Mouse (Mus musculus): ENCODE results near the gene Mcm9.
"Not testable (repeated sequence)": the region's sequence is repeated elsewhere in the genome, so short reads cannot be mapped to it uniquely, and the experiment has no call there.

Gene Mcm9

DNA sequence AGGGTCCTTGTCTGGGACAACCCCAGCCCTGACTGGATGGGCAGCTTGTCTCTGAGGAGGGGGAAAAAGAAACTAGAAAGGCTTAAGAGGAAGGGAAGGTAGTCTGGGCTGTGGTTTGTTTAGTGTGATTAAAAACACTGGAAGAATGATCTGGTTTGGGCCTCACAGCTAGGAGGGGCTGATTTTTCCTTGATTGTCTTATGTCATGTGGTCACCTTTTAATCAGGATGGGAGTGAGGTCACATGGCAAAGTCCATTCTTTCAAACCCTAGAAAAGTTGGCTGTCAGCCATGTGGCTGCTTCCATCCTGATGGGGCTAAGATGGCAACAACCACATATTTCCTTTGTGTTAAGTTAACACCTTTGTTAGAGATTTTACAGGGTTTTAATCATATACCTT is 61.7 kb downstream of the Mcm9 start:
- DNase-seq = peak; percentile 12

DNA sequence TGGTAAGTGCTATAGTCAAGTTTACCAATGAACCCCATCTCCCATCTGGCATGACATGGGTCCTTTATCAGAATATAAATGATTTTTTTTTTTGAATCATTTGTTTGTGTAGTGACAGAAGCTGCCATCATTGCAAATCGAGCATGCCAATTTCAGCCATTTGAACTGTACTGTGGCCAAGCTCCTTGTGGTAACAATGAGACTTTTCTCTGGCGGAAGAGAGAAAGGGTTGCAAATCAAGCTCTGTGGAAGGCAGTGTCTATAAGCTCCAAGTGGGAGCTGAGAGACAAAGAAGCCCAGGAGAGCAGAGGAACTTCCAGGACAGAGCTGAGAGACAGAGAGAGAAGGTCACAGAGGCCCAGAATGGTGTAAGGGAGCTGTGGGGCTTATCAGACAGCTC is 64.7 kb downstream of the Mcm9 start:
- no peak for DNase-seq

DNA sequence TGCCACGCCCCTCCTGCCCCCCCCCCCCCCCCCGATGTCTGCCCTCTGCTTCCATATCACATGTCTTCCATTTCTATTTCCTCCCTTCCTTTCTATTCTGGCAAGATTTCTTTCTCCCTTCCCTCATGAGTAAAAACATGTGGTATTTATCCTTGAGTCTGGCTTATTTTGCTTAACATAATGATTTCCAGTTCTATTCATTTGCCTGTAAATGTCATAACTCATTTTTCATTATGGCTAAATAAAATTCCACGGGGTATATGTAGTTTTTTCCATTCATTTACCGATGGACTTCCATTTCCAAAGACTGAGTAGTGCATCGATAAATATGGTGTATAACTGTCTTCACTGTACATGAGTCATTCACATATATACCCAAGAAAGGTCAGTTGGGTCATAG is 68.2 kb downstream of the Mcm9 start:
- no peak for DNase-seq

DNA sequence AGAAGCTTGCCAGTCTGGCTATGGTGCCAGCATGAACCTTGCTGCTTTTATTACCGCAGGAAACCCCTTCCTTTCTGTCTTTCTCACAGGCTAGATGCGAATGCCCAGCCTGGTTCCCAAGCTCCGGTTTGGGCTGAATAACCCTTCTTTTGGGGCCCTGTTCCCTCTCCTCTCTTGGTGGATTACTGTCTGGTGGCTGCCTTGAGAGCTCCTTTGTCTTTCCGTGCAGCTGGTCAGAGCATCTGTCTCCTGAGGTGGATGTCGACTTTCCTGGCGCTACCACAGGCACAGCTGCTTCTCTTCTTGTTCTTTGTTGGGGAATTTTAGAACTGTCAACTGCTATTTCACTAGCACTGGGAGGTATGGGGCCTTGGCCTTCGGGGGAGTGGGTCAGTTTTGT is 92.6 kb downstream of the Mcm9 start:
- DNase-seq = no peak

DNA sequence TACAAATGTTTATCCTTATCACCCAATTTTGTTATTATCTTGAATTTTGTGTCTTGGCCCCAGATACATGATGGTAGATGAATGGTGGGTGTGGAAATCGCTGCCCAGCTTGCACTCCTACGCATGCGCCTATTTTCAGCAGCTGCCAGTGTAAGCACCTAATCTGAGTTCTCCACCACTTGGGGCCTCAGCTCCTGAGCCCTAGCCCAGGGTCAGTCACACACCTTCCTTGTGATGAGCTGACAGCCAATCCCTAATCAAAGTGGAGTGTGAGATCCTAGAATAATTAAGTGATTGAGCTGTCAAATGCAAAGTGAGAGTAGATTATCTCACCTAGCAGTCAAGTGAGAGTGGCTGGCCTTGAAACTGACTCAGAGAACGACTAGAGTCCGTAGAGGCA is 97.9 kb downstream of the Mcm9 start:
- no peak for DNase-seq

DNA sequence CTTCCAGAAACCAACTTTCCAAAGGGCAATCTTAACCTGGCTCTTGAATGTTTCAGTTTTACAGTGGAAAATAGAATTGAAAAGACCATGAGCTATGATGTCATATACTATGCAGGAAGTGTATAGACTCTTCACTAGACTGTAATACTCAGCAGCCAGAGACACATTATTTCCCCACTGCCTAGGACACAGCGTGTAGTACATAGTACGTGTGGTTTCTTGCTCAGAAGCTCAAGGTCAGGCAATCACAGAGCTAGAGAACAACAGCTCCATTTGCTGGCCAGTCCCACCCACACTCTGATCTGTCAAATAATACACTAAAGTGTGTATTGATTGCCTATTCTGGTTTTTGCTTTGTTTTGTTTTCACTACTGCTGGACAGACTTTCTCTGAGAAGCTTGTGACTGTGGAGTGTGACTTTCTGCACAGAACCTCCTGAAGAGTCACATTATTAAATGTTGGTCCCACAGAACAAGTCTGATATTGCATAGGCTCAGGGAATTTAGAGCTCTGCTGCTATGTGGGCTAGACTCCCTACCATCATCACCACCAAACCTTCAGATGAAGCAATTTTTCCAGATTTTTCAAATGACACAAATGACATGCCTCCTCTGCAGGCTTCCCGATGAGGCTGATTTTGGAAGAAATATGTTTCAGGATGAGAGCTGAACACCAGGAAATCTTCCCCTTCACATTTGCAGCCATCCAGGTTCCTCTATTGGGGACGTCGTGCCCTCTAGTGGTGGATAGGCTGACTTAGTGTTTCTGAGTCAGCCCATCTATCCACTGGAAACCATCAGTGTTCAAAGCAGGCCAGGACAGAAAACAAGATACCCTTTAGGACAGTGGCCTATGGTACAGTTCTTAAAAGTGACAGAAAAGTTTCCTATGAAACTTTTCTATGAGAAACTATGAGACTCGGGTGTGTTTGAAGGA is 102.1 kb downstream of the Mcm9 start:
- peak; percentile 80 for DNase-seq

DNA sequence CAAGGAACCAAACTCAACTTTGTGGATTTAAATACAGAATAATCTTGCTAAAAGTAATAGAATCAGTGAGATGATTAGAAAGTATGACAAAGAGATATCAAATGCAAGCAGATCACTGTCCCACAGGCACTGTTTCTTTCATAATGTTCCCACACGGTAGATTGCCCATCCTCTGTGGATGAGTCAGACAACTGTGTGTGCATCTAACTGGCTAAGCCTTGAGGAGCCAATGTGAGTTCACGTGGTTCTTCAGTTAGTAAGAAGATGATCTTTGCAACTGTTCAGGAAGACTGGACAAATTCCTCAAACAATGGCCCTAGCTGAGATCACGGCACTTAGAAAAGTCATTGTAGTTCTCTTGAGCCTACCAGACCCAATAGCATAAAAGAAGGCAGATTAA is 102.9 kb downstream of the Mcm9 start:
- DNase-seq = no peak

DNA sequence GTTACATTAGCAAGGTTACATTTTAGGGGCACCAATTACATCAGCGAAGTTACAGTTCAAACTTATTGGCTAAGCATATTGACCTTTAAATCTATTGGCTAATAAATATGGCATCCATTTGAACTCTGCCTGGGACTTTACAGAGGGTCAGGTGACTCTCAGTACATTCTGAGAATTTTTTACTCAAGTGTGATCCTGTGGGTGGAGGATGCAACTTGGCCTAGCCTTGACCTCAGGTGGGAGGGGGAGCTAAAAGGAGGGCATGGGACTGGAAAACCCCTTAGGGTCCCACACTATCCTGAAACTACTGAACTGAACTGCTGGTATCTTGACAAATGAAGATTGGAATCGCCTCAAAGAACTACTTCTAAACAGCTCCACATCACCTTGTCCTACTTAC is 103.9 kb downstream of the Mcm9 start:
- no peak for DNase-seq

DNA sequence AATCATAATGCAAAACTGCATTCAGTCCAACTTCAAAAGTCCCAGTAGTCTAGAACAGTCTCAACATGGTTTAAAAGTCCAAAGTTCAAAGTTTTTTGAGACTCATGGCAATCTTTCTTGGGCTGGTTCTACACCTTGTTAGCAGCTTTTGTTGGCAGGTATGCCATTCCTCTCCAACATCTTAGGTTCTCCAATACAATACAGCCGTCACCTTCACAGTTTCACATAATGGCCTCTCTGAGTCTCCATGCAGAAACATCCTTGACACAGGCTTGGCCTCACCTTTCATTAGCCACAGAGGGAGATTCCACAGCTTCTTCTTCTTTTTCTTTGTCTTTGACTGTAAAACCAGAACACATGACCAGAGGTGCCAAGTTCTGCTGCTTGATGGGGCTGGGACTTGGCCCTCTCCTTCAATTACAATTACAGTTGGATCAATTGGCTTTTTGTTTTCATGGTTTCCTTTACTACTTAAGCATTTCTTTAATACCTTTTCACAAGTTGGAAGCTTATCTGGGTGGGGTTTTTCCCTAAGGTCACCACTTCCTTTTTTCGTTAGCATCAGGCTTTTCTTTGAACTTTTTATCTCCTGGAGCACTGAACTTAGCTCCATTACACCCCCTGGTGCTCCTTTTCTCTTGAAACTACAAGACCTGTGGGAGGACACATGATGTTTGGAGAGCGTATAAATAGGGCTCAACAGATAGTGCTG is 104.8 kb downstream of the Mcm9 start:
- no peak for DNase-seq

DNA sequence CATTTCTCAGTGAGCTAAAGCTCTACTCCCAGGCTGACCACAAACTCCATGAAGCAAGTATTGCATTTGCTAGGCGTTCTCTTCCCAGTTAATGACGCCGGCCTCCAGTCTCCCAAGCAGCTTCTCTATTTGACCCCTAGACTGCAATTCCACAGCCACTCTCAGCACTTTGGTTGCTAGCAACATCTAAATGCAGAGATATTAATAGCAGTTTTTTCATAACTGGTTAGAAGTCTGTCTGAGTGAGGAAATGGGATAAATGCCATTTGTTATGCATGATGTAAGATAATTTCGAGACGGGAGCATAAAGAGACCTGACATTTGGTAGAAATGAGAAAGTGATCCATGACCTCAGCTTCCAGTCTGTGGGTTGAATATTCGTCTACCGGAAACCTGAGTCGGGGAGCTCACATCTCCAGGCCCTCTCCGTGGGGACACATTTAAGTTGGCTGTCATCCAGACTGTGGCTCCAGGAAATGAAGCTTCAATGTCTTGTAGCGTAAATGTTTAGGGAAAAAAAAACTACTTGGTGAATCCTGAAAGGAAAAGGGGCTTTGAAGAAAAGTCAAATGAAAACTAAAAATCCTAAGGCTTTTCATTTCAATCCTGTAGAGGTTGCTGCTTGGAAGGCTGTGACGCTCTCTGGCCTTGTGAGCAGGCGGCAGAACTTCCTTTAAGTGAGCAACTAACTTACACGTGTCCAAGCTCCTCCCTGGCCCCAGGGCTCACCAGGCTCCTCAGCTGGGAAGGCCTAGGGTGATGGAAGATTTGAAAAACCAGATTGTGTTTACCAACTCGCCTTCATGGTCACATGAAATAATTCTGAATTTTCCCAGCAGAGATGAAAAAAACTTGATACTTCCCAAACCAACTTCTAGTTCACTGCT is 110.9 kb downstream of the Mcm9 start:
- peak; percentile 63 for DNase-seq

DNA sequence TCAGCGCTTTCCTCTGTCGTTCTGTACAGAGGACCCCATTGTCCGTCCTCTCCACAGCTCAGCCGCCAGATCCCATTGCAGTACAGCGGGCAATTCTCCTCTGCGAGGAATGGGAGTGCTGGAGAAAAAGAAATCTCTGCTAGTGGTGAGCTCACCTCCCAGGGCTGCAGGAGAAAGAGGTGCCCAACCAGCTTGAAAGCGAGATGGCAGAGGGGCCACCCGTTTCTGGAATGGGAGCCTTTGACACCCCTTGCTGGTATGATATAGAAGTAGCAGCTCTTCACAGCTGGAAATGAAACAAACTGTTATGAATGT is 111.7 kb downstream of the Mcm9 start:
- DNase-seq = no peak

DNA sequence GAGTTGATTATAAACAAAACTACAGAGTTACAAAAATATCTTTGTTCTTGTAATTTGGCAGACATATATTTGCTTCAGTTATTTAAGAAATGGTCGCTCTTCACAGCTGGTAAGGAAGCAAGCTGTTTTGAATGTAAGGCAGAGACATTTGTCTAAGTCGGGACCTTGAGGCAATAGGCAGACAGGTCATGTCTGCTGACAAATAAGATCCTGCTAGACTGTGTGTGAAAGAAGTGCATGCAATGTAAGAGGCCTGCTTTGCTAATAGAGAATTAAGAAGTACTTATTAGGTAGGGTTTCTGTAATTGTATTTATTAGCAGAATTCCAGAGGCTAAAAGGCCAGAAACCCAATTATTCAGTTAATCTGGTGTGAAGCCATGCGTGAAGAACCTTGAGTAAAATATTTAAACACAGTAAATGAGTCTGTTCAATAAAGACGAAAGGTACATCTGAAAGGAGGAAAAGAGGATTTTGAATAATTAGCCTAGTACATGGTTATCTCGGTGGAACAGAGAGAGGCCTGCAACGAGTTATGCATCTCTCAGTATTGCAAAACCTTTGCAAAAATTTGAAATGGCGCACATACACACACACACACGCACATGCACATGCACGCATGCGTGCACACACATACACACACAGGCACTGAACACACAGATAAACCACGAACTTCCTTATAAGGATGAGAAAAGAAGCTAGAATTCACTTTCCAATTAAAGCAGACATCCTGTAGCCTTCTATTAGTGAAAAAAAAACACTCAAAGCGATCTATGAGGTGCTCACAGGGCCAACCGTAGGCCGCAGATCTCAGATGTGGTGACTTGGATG is 112.3 kb downstream of the Mcm9 start:
- DNase-seq = no peak

DNA sequence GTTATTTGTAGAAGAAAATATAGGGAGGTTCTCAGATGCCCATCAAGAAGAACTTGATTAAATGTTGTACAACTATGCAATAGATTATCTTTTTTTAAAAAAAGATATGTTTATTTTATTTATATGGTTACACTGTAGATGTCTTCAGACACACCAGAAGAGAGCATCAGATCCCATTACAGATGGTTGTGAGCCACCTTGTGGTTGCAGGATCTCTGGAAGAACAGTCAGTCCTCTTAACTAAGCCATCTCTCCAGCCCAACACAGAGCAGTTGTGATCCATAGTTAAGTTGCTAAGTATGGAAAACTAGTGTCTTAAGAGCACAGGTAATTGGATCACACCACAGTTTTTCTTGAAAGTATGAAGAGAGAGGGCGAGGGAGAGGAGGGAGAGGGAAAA is 117.7 kb downstream of the Mcm9 start:
- DNase-seq = no peak

DNA sequence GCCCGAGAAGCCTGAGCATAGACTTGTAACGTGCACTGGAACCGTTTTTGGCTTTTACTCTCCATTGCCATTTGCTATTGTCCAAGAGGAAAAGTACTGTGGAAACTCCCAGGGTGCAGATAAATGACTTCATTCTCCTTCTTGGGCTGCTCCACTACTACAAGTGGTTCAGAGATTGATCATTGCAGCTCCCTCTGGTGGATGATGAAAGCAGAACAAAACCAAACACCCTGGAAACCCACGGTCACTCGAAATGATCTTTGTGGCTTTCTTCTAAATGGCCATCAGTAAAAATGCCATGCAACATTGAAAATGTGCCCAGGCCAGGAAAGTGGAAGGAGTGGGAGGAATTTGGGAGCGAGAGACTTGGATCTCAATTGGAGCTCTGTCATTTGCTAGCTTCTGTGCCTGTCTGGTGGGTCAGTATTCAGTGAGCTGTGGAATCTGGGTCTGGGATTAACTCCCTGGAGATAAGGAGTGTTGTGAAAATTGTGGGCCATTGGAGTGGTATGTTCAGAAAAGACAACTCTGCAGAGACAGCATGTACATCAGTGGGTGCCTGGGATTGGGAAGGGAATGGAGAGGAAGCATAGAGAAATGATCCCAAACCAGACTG is 121.0 kb downstream of the Mcm9 start:
- DNase-seq = peak; percentile 85

DNA sequence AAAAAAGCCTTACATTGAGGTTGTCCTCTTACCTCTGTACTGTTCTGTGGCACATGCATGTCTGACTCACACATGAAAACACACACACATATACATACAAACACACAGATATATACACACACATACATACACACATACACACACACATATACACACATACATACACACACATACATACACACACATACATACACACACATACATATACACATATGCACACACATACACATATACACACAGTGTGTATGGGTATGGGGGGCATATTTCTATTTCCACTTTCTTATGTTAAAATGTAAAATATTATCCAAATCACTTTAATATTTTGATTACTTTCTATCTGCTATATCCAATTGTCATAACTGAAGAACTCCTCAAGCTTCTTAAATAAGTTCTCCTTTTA is 121.6 kb downstream of the Mcm9 start:
- DNase-seq = no peak

DNA sequence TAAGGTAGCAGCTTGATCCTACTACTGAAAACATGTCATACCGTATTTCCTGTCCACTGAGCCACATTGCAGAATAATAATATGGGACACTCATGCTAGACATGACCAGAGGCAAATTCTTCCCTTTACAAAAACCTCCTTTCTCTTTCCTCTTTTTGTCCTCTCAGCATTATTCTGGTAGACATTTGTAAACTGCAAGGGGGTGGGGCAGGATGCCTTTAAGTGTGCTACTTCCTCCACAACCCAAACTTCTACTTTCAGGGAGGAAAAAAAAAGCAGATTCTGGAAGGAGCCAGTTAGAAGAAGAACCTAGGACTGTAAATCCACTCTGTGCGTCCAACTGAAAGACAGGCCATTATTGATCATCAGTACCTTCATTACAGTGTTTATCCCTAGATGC is 124.7 kb downstream of the Mcm9 start:
- peak; percentile 22 for DNase-seq

DNA sequence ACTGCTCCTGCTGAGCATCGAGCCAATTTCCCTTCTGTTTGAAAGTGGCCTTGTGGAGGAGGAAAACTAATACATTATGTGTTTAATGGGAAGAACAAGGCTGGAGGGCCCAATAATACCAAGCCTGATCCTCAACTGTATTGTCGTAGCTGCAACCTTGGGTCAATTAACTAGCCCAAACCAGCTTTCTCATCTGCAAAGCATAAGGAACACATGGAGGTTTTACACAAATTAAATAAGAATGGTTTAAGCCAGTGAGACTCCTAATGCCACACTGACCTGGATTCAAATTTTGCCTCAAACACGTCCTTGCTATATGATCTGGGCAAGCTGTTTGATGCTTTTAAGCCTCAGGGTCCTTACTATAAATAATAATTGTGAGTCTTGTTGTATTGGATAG is 125.2 kb downstream of the Mcm9 start:
- DNase-seq = no peak

DNA sequence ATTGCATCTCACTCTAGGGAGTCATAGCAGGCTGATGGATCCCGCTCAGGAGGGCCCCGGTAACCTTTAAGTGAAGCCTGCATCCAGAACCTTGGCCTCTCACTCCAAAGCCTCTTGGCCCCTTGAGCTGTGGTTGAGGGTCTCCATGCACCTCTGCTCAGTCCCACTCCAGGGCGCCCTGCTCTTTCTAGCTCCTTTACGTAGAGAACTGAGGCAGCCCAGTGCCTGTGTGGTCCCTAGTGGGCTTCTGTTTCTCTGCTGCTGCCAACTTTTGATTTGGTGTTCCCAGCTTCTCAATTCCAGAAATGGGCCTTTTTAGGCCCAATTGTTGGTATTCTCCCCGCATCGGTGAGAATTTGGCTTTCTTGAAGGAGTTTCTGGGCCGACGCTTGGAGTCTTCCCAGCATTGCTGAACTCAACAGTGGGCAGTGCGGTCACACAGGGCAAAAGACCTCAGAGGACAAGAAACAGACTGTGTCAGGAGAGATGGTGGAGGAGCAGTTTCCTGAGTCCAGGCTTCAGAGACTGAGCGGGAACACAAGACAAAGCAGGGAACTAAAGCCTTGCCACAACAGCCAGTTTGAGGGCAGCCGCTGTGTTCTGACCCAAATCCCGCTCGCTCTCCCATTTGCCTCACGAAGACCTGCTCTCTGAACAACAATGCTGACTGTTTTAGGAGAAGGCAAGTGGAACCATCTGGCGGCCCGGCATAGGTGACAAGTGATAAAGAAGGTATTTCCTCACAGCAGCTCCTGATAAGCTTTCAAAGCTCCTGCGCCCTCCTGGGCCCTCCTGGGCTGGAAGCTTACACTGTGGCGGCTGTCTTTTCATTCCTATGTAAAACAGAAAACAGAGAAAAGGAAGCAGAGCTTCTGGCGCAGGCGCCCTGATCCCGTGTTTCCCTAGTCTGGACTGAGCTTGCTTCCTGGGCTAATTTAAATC is 127.1 kb downstream of the Mcm9 start:
- DNase-seq = no peak

DNA sequence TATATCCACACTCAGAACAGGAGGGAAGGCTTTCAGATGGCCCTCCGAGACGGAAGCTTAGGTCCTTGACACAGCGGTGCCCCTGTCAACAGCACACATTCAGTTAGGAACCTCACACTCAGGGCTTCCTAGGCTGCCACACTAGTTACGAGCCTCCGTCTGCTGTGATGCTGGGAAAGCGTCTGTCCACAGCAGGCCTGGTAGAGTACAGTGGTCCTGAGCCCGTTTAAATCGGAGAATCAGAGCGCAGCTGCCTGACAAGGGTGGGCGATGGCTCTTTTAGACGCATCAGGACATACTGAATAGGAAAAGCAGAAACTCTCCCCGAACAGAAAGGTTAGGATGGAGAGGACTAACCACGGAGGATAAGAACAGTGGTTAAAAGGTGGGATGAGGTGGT is 127.8 kb downstream of the Mcm9 start:
- no peak for DNase-seq

DNA sequence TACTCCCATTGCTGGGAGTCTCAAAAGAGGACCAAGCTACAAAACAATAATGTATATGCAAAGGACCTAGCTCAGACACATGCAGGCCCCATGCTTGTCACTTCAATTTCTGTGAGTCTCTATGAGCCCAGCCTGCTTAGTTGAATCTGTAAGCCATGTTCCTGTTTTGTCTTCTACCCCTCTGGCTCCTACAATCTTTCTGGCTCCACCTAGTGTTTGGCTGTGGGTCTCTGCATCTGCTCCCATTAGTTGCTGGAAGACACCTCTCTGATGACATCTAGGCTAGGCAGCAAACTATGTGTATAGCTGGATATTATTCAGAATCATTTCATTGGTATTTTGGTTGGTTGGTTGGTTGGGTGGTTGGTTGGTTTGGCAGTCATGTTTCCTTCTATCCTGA is 130.7 kb downstream of the Mcm9 start:
- peak; percentile 48 for DNase-seq

DNA sequence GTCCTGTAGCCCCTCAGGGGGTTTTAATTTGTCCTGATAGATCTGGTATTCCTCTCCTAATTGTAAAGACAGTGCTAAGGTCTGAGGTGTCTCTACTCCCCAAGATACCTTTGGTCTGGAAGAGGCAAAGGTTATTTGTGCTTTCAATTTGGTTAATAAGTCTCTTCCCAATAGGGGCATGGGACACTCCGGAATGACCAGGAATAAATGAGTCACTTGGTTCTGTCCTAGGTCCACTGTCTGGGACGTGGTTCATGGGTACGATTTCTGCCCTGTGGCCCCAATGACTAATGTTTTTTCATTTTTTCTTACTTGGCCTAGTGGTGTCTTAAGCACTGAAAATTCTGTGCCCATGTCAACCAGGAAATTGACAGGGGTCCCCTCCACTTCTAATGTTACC is 134.9 kb downstream of the Mcm9 start:
- DNase-seq = not testable (repeated sequence)

Measured in lung, postnatal 10 days (tissue).